Mouse (Mus musculus) forebrain, embryonic 12.5 days (tissue): ENCODE measurements around the gene Polr3h. TPM values are rescaled to one million over a fixed set of nuclear protein-coding genes. Genes with fewer than 3 reads are reported as not detected.
A peak's percentile ranks its signal among the peaks of the same experiment; 100 is the strongest.

Source experiments
- ATAC-seq: fragments of 200-750 bp; cut with Nextera tagmentation; 2 replicates; pipeline ENCODE4 v1.8.0; 2017; ENCODE audit warnings: moderate TSS enrichment; ENCODE audit not compliant: low FRiP score
- H3K27ac ChIP-seq: fragments of 300-500 bp; sonication (generic); 2 replicates; pipeline ENCODE4 v1.5.1; 2016; ENCODE audit warnings: mild to moderate bottlenecking
- H3K27me3 ChIP-seq: fragments of 300-500 bp; sonication (generic); 2 replicates; pipeline ENCODE4 v1.6.1; 2016; ENCODE audit warnings: mild to moderate bottlenecking
- H3K36me3 ChIP-seq: fragments of 300-500 bp; sonication (generic); replicated peaks from 2 replicates; pipeline ENCODE4 v1.6.1; 2016; ENCODE audit warnings: mild to moderate bottlenecking
- H3K4me1 ChIP-seq: fragments of 300-500 bp; sonication (generic); 2 replicates; pipeline ENCODE4 v1.6.1; 2016
- H3K4me2 ChIP-seq: fragments of 300-500 bp; sonication (generic); 2 replicates; pipeline ENCODE4 v1.6.1; 2016; ENCODE audit warnings: mild to moderate bottlenecking, moderate library complexity
- H3K4me3 ChIP-seq: fragments of 300-500 bp; sonication (generic); replicated peaks from 2 replicates; pipeline ENCODE4 v1.5.1; 2016; ENCODE audit warnings: mild to moderate bottlenecking
- H3K9ac ChIP-seq: fragments of 300-500 bp; sonication (generic); 2 replicates; pipeline ENCODE4 v1.6.1; 2016; ENCODE audit warnings: mild to moderate bottlenecking
- H3K9me3 ChIP-seq: fragments of 300-500 bp; sonication (generic); 2 replicates; pipeline ENCODE4 v1.6.1; 2016
- WGBS: fragments of 180-500 bp; shearing (Covaris S2); methylation state at CpG from one replicate; pipeline ENCODE4 v1.1.7; 2016; 5-methylcytosine and 5-hydroxymethylcytosine counted together
- polyA plus RNA-seq: library from polyadenylated mRNA; unstranded; fragments of >200 nt; fragmentation: Nextera tagmentation; extraction: Ambion mirVana; gene quantifications from 2 replicates; pipeline ENCODE4 v1.2.1, GENCODE M21; 2016

Polr3h gene
- polyA plus RNA-seq, 1 experiment from 2014 or later = 69.8 TPM

DNA sequence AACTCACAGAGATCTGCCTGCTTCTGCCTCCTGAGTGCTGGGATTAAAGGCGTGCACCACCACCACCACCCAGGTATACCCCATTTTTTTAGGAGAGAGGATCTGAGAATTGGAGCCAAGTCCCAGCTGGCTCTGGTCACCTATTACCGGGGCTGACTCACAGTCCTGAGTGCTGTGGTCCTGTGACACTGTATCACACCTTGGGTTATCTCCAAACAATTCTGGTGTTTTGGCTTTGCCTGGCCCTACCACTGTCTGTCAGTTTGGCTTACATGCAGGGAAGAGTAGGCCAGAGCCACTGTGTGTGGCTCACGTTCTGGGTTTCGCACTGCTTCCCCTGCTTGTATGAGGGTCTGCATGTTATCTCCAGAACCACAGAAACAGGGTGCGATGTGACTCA is 14.2 kb upstream of the Polr3h start:
- no peak overlapping the region for H3K9ac ChIP-seq
- H3K4me1 ChIP-seq = peaks cover 45% of the 10 kb centered on the region
- H3K27me3 ChIP-seq = peaks cover 3% of the 10 kb centered on the region; the same call in 1 of the 2 replicates
- 92% methylated on average over 5 of the region's 5 CpGs for WGBS
- H3K4me3 ChIP-seq = no peak overlapping the region
- no peaks in the 10 kb centered on the region for H3K9me3 ChIP-seq
- H3K27ac ChIP-seq = no peak overlapping the region
- no peak for ATAC-seq
- no peak overlapping the region for H3K4me2 ChIP-seq
- H3K36me3 ChIP-seq = no peaks in the 10 kb centered on the region

DNA sequence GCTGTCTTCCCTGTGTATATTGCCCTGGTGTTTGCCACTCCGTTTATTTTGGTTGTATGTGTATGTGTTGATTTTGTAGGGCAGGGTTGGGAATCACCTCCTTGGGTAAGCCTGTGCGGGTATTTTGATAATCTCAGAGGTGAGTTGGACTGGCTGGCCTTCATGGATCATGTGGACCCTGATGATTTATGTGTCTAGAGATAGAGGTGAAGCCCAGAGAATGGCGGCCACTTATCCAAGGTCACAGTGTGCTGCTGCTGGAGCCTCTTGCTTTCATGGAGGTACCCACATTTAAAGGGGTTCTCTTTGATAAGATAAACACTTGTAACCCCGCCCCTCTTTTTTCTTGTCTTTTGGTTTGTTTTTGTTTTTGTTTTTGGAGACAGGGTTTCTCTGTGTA is 13.7 kb upstream of the Polr3h start:
- no peak overlapping the region for H3K4me3 ChIP-seq
- no peak for ATAC-seq
- peaks cover 3% of the 10 kb centered on the region; the same call in 1 of the 2 replicates for H3K27me3 ChIP-seq
- no peak overlapping the region for H3K9ac ChIP-seq
- H3K4me1 ChIP-seq = peaks cover 45% of the 10 kb centered on the region
- H3K4me2 ChIP-seq = no peak overlapping the region
- H3K36me3 ChIP-seq = no peaks in the 10 kb centered on the region
- H3K9me3 ChIP-seq = no peaks in the 10 kb centered on the region
- 92% methylated on average over 4 of the region's 4 CpGs for WGBS
- no peak overlapping the region for H3K27ac ChIP-seq

DNA sequence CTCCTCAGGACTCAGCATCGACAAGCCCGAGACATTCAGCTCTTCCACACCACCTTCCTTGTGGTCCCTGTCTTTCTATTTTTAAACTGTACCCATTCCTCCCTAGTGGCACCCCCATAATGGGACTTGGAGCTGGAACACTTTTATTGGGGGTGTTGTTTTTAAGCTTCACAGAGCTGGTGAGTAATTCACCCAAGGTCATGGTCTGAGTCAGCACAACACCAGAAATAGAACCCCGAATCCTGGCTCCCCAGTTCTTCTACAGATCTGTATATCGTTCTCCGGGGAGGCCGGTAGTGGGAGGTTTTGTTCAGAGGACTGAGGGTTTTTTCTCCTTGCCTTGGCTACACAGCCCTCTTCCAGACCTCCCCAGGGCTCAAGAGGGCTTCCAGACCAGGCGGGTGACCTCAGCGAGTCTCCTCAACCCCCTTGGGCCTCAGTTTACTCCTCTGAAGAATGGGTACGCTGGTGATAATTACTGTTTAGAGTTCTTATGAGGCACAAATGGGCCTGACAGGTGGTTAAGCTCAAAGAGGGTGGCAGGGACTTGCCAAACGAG is 13.2 kb upstream of the Polr3h start:
- H3K27me3 ChIP-seq = peaks cover 4% of the 10 kb centered on the region
- ATAC-seq = no peak
- H3K9me3 ChIP-seq = no peaks in the 10 kb centered on the region
- no peak overlapping the region for H3K9ac ChIP-seq
- no peak overlapping the region for H3K27ac ChIP-seq
- WGBS = 91% methylated on average over 10 of the region's 10 CpGs
- peaks cover 45% of the 10 kb centered on the region for H3K4me1 ChIP-seq
- H3K4me2 ChIP-seq = no peak overlapping the region
- no peaks in the 10 kb centered on the region for H3K36me3 ChIP-seq
- no peak overlapping the region for H3K4me3 ChIP-seq

DNA sequence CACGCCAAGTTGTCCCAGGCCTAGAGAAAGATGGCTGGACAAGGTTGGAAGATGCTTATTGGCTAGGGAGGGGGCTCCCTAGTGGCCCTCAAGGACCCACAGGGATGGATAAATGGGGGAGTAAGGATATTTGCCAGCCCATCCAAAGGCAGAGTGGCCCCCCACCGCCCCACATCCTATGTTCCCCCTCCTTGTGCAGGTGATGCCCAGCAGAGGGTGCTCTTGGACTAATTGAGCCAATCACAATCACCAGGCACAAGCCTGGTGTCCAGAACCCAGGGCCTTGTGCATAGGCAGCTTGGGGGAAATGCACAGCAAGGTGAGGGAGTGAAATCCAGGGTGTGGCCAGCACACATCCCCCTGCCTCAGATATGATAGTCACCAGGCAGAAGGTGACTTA is 12.2 kb upstream of the Polr3h start:
- WGBS = 36% methylated on average over 2 of the region's 2 CpGs
- H3K4me3 ChIP-seq = peak overlapping the region; percentile 51
- no peaks in the 10 kb centered on the region for H3K36me3 ChIP-seq
- peaks cover 8% of the 10 kb centered on the region for H3K27me3 ChIP-seq
- H3K9me3 ChIP-seq = no peaks in the 10 kb centered on the region
- peak overlapping the region; percentile 72 for H3K4me2 ChIP-seq
- 0 out of 2 replicates have a peak overlapping the region, but pooled peaks have one; percentile 1 for H3K9ac ChIP-seq
- H3K27ac ChIP-seq = no peak overlapping the region
- peak; percentile 7; the same call in 1 of the 2 replicates for ATAC-seq
- H3K4me1 ChIP-seq = peaks cover 41% of the 10 kb centered on the region

DNA sequence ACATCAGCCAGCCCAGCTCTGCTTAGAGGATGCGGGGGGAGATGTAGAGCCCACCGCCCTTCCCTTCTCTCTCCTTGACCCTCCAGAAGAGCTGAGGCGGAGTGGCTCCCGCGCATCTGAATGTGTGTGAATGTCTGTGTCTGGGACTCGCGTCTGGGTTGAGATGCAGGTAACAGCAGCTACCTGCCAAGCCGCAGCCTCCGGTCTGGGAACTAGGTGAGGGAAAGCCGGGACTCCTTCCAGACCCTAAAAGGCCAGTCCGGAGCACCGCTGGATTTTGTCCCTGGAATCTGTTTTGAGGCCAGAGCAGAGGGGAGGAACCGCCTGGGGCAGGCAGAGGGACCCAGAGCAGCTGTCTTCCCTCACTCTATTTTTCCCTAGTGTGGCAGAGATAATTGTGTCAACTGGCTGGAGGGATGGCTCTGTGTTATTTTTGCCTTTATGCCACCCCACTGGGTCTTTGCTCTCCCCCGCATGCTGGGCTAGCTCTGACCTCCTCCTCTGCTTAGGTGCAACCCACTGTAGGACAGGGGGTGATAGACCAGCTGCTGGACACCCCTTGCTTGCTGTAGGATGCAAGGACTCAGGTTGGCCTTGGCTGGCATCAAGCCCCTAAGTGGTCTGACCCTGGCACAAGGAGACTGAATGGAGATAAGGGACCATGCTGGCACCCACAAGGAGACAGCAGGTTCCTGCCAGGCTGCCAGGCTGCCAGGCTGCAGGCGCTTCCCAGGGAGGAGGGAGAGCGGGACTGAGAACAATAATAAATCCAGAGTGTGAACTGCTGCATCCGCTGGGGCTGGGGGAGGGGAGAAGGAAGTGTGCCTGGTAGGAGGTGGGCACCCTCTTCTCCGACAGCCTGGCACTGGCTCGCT is 11.3 kb upstream of the Polr3h start:
- Histone ChIP-seq H3K27me3 (peaks cover 12% of the 10 kb centered on the region), H3K4me3 (peak overlapping the region; percentile 51), H3K36me3 (no peaks in the 10 kb centered on the region), H3K27ac (peak overlapping the region; percentile 65), H3K9ac (peak overlapping the region; percentile 66), H3K4me2 (peak overlapping the region; percentile 72), H3K4me1 (peaks cover 40% of the 10 kb centered on the region), H3K9me3 (no peaks in the 10 kb centered on the region)
- ATAC-seq = peak; percentile 58
- WGBS = 11% methylated on average over 19 of the region's 19 CpGs

DNA sequence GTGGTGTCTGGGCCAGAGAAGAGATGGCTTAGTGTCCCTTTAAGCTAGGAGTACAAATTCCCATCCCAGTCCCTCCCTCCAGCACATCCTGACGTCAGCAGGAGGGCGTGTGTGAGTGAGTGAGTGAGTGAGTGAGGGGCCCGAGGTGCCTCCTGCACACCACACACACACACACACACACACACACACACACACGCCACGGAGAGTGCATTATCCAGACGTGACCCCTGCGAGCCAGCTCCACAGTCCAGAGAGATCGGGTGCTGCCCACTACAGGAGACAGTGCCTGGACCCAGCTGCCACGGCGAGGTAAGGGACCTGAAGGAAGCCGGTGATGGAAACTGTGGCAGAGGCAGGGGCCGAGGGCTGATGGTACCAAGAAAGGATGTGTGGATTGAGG is 10.6 kb upstream of the Polr3h start, which contains the start of gene Csdc2:
Gene Csdc2 (plus strand): TSS at position 81 of the 400 bp plus-strand sequence.
- Histone ChIP-seq H3K36me3 (no peaks in the 10 kb centered on the region), H3K27me3 (peaks cover 12% of the 10 kb centered on the region), H3K4me3 (peak within 1 kb of the TSS; percentile 51), H3K4me2 (peak within 1 kb of the TSS; percentile 72), H3K9ac (peak within 1 kb of the TSS; percentile 66), H3K4me1 (peaks cover 37% of the 10 kb centered on the region), H3K27ac (peak within 1 kb of the TSS; percentile 65), H3K9me3 (no peaks in the 10 kb centered on the region)
- peak; percentile 59 for ATAC-seq
- WGBS = under 1% methylated on average over 12 of the region's 12 CpGs

DNA sequence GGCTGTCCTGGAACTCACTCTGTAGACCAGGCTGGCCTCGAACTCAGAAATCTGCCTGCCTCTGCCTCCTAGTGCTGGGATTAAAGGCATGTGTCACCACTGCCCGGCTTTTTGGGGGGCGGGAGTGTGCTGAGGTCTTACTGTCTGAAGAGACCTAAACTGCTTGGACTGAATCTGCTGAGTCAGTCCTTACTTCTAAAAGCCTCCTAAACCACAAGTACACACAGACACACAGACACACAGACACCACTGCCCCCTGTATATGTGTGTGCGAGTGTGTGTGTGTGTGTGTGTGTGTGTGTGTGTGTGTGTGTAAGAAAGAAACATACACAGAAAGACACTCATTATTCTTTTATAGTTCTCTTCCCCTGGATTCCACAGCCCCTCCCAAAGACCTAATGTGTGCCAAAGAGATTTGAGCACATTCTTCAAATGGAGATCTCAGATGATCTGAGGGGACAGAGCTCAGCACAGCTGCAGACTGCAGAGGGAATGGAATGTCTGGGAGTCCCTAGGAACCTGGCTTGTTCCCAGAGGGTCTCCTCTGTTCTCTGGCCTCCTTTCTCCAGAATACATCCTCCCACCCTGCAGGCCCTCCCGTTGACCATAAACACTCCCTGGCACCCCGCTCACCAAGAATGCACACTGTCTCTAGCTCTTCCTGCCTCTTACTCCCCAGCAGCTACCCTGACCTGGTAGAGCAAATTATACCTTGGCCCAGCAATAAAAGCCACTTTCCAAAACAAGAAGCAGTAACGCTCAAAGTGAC is 10.0 kb upstream of the Polr3h start:
- no peaks in the 10 kb centered on the region for H3K9me3 ChIP-seq
- H3K4me1 ChIP-seq = peaks cover 37% of the 10 kb centered on the region
- peak overlapping the region; percentile 72 for H3K4me2 ChIP-seq
- H3K27ac ChIP-seq = peak overlapping the region; percentile 65; the same call in 1 of the 2 replicates
- no peaks in the 10 kb centered on the region for H3K36me3 ChIP-seq
- peak overlapping the region; percentile 51 for H3K4me3 ChIP-seq
- H3K27me3 ChIP-seq = peaks cover 12% of the 10 kb centered on the region
- H3K9ac ChIP-seq = peak overlapping the region; percentile 66; the same call in 1 of the 2 replicates
- 57% methylated on average over 7 of the region's 7 CpGs for WGBS
- no peak for ATAC-seq

DNA sequence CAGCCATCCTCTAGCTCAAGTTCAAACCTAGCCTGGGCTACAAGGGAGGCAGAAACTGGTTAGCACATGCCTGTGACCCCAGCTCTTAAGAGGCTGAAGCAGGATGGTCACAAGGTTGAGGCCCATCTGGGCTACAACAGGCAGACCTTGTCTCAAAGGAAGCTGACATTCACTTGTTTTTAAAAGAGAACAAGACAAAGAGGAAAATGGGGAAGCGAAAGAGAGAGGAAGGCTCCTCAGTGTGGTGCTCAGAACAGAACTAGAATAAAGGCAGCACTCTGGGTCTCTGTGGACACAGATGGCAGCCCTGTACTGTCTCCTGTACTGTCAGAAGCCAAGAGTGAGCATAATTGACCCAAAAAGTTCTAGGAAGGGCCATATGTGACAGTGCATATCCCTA is 7.9 kb upstream of the Polr3h start:
- H3K4me3 ChIP-seq = no peak overlapping the region
- WGBS = 67% methylated on average over 1 of the region's 1 CpGs

DNA sequence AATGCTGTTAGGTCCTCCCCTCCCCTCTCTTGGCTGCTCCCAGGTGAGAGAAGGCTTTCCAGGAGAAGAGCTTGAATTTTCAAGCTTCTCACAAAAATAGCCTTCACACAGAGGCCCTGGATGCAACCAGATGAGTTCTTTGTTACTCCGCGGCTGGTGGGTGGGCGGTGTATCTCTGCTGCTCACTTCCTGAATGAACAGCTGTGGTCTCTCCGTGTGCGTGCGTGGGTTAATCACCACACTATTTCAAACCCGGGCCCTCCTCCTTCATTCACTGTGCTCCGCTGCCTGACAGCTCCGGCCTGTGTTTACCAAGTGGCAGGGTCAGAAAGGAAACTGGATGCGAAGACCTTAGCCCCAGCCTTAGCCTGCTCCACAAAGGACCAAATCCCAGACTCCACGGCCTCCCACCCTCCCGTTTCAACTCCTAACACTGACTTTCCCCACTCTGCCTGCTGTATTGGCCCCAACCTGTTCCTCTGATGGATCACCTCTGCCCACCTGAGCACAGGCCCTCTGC is 7.0 kb upstream of the Polr3h start:
- Histone ChIP-seq H3K27me3 (peaks cover 12% of the 10 kb centered on the region), H3K36me3 (no peaks in the 10 kb centered on the region), H3K4me2 (no peak overlapping the region), H3K27ac (peak overlapping the region; percentile 42; the same call in 1 of the 2 replicates), H3K9ac (peak overlapping the region; percentile 38; the same call in 1 of the 2 replicates), H3K4me3 (no peak overlapping the region), H3K4me1 (peaks cover 27% of the 10 kb centered on the region), H3K9me3 (no peaks in the 10 kb centered on the region)
- 33% methylated on average over 12 of the region's 12 CpGs for WGBS
- no peak for ATAC-seq

More for the DNA sequence above, 7.9 kb upstream of the Polr3h start:
- Histone ChIP-seq H3K27me3 (peaks cover 12% of the 10 kb centered on the region), H3K9me3 (no peaks in the 10 kb centered on the region), H3K27ac (no peak overlapping the region), H3K4me1 (peaks cover 36% of the 10 kb centered on the region), H3K9ac (no peak overlapping the region), H3K4me2 (no peak overlapping the region), H3K36me3 (no peaks in the 10 kb centered on the region)
- ATAC-seq = no peak

DNA sequence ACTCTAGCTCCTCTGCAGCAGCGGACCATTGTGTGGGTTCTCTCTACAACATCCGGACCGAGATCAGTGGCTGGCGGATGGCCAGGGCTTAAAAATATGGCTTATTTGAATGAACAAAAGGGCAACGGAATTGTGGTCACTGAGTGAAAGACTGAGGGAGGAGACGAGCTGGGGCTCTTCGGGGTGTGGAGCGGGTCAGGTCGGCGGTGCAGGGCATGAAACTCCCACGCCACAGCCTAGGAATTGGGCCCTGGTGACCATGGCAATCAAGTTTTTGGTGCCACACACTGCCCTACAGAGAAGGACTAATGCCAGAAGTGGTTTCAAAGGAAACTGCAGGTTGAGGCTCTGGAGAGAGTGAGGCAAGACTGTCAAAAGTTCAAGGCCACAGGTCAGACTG is 2.2 kb upstream of the Polr3h start:
- whole genome bisulfite sequencing = 44% methylated on average over 11 of the region's 11 CpGs
- H3K27me3 ChIP-seq = 0 out of 2 replicates have a peak, but pooled peaks cover 3% of the 10 kb centered on the region
- 0 out of 2 replicates have a peak, but pooled peaks cover 2% of the 10 kb centered on the region for H3K36me3 ChIP-seq
- peak overlapping the region; percentile 75 for H3K27ac ChIP-seq
- no peak overlapping the region for H3K4me2 ChIP-seq
- no peak overlapping the region for H3K9ac ChIP-seq
- peaks cover 34% of the 10 kb centered on the region for H3K4me1 ChIP-seq
- H3K4me3 ChIP-seq = no peak overlapping the region
- H3K9me3 ChIP-seq = no peaks in the 10 kb centered on the region
- no peak for ATAC-seq

DNA sequence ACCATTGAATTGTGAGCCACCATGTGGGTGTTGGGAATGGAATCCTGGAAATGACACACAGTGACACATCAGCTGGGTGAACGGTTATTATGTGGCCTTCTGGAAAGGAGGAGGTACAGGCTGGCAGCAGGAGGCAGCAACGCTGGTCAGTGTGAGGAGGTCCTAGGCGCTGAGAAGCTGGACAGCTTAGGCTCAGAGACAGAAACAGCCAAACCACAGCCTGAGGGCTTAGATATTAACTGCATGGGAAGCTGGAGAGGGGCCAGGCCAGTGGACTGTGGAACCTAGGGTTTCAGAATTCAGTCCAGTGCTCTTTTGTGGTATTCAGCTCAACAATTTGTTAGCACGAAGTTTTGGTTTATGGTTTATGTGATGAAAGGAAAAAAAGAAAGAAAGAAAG is 1.7 kb upstream of the Polr3h start:
- Histone ChIP-seq H3K4me2 (no peak overlapping the region), H3K4me3 (no peak overlapping the region), H3K4me1 (peaks cover 29% of the 10 kb centered on the region), H3K27me3 (no peaks in the 10 kb centered on the region), H3K27ac (peak overlapping the region; percentile 93), H3K9ac (no peak overlapping the region), H3K9me3 (no peaks in the 10 kb centered on the region), H3K36me3 (0 out of 2 replicates have a peak, but pooled peaks cover 3% of the 10 kb centered on the region)
- ATAC-seq = no peak
- 58% methylated on average over 4 of the region's 4 CpGs for WGBS
